Mouse (Mus musculus) kidney, adult 2 months (tissue): Measurements from ENCODE around the gene Col1a1.
A peak's percentile ranks its signal among the peaks of the same experiment; 100 is the strongest.

Experiments used
- CTCF ChIP-seq: fragments of 200-500 bp; conservative IDR thresholded peaks from 2 replicates; pipeline ENCODE4 v1.5.1; 2011; ENCODE audit warnings: low read depth, mild to moderate bottlenecking, control low read depth, low read length, moderate library complexity, mixed read lengths; ENCODE audit not compliant: insufficient read depth, insufficient read length
- POLR2A ChIP-seq: fragments of 200-500 bp; IDR thresholded peaks from one replicate; pipeline ENCODE4 v1.6.1; 2011; ENCODE audit warnings: low read depth, low read length, control low read depth

- TF ChIP-seq CTCF: peak; percentile 58
- TF ChIP-seq POLR2A: no peak
Observed at GRCm38 (mm10) chr11:94970210-94970943, 34.4 kb downstream of the Col1a1 start.
